Mouse (Mus musculus): ENCODE measurements around the gene Cisd2. TPM values are rescaled to one million over a fixed set of nuclear protein-coding genes. Genes with fewer than 3 reads are reported as not detected.

The Cisd2 gene
- polyA plus RNA-seq, 1 experiment, result 39.3 TPM

GRCm38 (mm10) chr3:135377445-135377844, 46.3 kb downstream of the Cisd2 start:
- H3K36me3 ChIP-seq (ENCODE audit: control insufficient read depth, insufficient read depth, low read length), result no peaks in the 10 kb centered on the region
- no peak overlapping the region for H3K27ac ChIP-seq (ENCODE audit: control insufficient read depth, insufficient read depth, low read length)
- no peak for DNase-seq
- H3K4me1 ChIP-seq (replicated peaks; ENCODE audit: control insufficient read depth, insufficient read depth, low read length), result peaks cover 11% of the 10 kb centered on the region
- TF ChIP-seq CTCF (IDR thresholded peaks at IDR 0.05; ENCODE audit: borderline replicate concordance, control insufficient read depth, extremely low read depth, insufficient read depth, low read length, poor library complexity) (no peak), POLR2A (IDR thresholded peaks at IDR 0.05; ENCODE audit: control insufficient read depth, extremely low read depth, insufficient read depth, low read length, poor library complexity) (no peak)
- no peak overlapping the region for H3K4me3 ChIP-seq (ENCODE audit: control insufficient read depth, insufficient read depth, low read length)
- 29% methylated on average over 10 of the region's 10 CpGs for WGBS
- H3K27me3 ChIP-seq (ENCODE audit: control insufficient read depth, insufficient read depth, low read length), result no peaks in the 10 kb centered on the region

DNA sequence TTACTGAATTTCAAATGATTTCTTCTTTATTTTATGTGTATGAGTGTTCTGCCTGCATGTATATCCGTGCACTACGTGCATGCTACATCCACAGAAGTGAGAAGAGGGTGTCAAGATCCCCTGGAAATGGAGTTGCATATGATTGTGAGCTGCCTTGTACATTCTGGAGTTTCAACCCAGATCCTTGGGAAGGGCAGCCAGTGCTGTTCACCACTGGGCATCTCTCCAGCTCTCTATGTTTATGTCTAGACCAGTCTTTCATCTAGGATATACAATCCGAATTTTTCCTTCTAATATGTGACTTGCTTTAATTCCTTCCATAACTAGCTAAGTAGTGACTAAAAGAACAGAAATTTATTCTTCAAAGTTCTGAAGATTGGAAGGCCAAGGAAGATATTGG, 47.9 kb downstream of the Cisd2 start:
- no peak for TF ChIP-seq POLR2A (IDR thresholded peaks at IDR 0.05; ENCODE audit: control insufficient read depth, extremely low read depth, insufficient read depth, low read length, poor library complexity)
- no peak for TF ChIP-seq CTCF (IDR thresholded peaks at IDR 0.05; ENCODE audit: borderline replicate concordance, control insufficient read depth, extremely low read depth, insufficient read depth, low read length, poor library complexity)
- Histone ChIP-seq H3K27me3 (ENCODE audit: control insufficient read depth, insufficient read depth, low read length) (no peaks in the 10 kb centered on the region), H3K4me1 (replicated peaks; ENCODE audit: control insufficient read depth, insufficient read depth, low read length) (peaks cover 11% of the 10 kb centered on the region), H3K36me3 (ENCODE audit: control insufficient read depth, insufficient read depth, low read length) (no peaks in the 10 kb centered on the region), H3K27ac (ENCODE audit: control insufficient read depth, insufficient read depth, low read length) (no peak overlapping the region), H3K4me3 (ENCODE audit: control insufficient read depth, insufficient read depth, low read length) (no peak overlapping the region)
- no peak for DNase-seq
- WGBS, result 94% methylated on average over 3 of the region's 3 CpGs

DNA sequence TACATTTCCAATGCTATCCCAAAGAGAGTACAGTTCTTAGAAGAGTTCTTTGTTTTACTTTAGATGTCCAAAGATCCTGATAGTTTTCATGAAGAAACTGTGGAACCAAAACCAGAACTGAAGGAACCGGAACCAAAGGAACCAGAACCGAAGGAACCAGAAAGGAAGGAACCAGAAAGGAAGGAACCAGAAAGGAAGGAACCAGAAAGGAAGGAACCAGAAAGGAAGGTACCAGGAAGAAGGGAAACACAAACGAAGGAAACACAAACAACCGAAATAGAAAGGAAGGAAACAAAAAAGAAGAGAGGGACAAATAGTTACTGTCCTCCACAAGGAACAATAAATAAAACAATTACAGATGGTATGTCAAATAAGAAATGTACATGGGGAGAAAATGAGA, 66.3 kb downstream of the Cisd2 start:
- WGBS, result 84% methylated on average over 4 of the region's 4 CpGs
- TF ChIP-seq CTCF (IDR thresholded peaks at IDR 0.05; ENCODE audit: borderline replicate concordance, control insufficient read depth, extremely low read depth, insufficient read depth, low read length, poor library complexity) (no peak), POLR2A (IDR thresholded peaks at IDR 0.05; ENCODE audit: control insufficient read depth, extremely low read depth, insufficient read depth, low read length, poor library complexity) (no peak)

More for the DNA sequence above, 66.3 kb downstream of the Cisd2 start:
- no peaks in the 10 kb centered on the region for H3K27me3 ChIP-seq (ENCODE audit: control insufficient read depth, insufficient read depth, low read length)
- H3K4me3 ChIP-seq (ENCODE audit: control insufficient read depth, insufficient read depth, low read length), result no peak overlapping the region
- DNase-seq, result no peak
- H3K27ac ChIP-seq (ENCODE audit: control insufficient read depth, insufficient read depth, low read length), result no peak overlapping the region
- no peaks in the 10 kb centered on the region for H3K4me1 ChIP-seq (replicated peaks; ENCODE audit: control insufficient read depth, insufficient read depth, low read length)
- H3K36me3 ChIP-seq (ENCODE audit: control insufficient read depth, insufficient read depth, low read length), result no peaks in the 10 kb centered on the region

Other genes with a start within 250 kb of the Cisd2 start
- gene Cenpe, start 211.4 kb downstream of the Cisd2 start, polyA plus RNA-seq (2012; rRNA removed), result 9.0 and 10.3 TPM in 2 replicates
- gene Bdh2, start 142.7 kb downstream of the Cisd2 start, polyA plus RNA-seq (2012; rRNA removed), result 0.37 and 0.40 TPM in 2 replicates
- gene Slc9b2, start 116.2 kb downstream of the Cisd2 start, polyA plus RNA-seq (2012; rRNA removed), result 0.71 and 0.73 TPM in 2 replicates
- not detected in 2 replicates for gene Slc9b1, start 75.9 kb downstream of the Cisd2 start, polyA plus RNA-seq (2012; rRNA removed)
- 552 and 608 TPM in 2 replicates for gene Ube2d3, start 14.2 kb upstream of the Cisd2 start, polyA plus RNA-seq (2012; rRNA removed)
- 7.2 and 7.6 TPM in 2 replicates for gene Manba, start 61.7 kb upstream of the Cisd2 start, polyA plus RNA-seq (2012; rRNA removed)